Mouse (Mus musculus): Measurements from ENCODE around the gene Dop1a.

Dop1a gene

DNA sequence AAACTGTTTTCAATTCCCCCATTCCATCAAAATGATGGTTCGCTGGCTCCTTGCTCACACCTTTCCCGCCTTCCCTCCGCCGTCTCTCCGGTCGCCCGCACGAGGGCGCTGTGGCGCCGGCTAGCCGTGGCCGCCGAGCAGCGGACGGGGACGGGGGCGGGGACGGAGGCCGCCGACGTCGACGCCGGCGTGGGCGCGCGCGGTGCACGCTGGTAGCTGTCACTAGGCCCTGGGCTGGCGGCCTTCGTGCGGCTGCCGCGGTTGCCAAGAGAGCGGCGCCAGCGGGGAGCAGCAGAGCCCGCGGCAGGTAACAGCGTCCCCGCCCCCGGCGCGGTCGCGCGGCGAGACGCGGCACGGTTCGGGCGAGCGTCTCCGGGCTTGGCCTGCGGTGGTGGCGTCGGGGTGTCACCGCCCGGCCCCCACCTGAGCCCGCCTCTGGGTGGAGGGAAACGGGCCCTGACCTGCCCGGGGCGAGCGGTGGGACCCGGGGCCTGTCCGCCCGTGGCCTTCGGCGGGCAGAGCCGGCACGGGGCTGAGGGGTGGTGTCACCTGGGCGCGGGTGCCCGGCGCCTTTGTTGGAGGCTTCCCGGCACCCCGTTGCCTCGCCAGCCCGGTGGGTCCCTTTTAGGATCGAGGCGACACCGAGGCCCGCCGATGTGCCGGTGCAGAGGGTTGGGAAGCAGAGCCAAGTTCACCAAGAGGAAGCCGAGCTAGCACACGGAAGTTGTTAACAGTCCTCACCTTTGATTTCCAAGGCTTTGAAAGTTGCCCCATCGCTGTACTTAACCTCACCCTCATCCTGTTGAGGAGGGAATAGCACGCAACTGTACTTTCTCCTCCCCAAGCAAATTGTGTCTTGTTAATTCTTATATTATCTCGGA is at the start of gene Dop1a:
Dop1a (plus strand) TSS at position 165 of the 881 bp plus-strand sequence.
- peak; percentile 72 to 85 for DNase-seq (ENCODE audit: low spot score in 2 of 2)

DNA sequence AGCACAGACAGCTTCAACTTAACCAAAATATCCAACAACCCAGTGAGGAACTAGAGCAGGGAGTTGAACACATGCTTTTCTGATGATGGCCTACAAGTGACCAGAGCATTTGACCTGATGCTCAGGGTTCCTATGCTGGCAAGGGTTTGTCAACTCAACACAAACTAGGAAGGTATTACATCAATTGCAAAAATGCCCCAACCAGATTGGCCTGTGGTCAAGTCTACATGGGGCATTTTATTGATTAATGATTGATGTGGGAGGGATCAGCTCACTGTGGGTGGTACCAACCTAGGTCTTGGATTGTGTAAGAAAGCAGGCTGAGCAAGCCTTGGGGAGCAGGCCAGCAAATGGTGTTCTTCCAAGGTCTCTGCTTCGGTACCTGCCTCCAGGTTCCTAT is 49.0 kb upstream of the Dop1a start:
- DNase-seq (ENCODE audit: low spot score in 2 of 2), result no peak

DNA sequence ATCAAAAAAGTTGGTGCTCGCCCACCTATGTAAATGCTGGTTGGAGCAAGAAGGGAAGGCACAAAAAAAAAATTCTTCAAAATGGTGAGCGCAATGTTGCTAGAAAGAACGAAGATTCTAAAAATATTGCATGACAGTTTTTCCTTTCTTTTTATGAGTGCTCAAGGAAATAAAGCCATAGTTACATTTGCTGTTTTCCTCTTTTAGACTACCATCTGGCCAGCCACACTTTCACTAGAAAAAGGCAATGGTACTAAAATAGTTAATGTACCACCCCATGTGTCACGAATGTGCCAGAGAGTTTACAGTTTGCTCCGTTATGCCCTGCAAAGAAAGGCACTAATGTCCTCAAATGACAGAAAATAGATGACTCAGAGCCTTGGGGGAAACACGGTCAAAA is 47.6 kb upstream of the Dop1a start:
- no peak for DNase-seq (ENCODE audit: low spot score in 2 of 2)

DNA sequence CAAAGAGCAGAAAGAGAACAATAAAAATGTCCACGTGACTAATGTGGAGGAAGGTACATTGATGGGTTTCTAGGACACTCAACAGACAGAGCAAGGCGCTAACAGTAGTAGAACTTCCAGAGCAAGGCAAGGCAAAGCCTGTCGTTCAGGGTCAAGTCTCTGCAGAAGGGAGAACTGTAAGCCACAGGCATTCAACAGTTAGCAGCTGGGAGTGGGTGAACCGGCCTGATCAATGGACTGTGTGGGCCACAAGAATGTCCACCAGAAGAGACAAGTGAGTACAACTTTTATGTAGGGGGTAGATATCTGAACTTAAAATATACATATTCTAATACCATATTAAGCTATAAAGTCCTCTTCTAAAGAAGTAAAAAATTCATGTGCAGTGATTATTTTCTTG is 43.6 kb upstream of the Dop1a start:
- no peak for DNase-seq (ENCODE audit: low spot score in 2 of 2)

DNA sequence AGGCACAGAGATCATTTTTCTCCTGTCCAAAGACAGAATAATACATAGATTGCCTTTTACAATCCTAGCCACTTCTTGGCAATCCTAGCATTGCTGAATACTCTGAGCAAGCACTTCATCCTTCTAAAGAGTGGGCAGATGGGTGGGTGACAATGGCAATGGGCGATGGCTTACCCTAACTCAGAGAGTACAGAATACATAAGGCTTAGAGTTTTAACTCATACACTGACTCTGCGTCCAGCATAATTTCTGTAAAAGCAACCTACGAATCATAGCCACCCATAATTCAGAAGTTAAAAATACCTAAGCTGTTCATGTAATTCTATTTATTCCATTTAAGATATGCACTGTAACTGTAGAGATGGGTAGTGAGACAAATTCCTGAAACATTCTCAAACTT is 31.4 kb upstream of the Dop1a start:
- DNase-seq (ENCODE audit: low spot score in 2 of 2), result no peak

DNA sequence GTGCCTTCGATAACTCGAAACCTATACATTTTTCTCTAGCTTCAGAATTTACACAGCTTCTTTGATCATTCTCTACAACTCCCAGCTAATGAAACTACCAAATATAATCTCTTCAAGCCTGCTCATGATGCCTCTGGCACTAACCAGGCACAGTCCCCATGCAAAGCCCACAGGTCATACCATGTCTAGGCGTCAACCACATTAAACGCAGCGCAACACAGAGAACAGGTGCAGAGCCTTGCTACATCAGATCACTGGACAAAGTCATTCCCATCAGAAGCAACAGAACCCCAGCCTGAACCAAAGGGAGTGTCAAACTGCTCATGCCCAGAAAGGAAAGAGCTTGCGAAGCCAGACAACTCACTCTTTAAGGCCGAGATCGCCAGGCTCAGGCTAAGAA is 30.3 kb upstream of the Dop1a start:
- no peak for DNase-seq (ENCODE audit: low spot score in 2 of 2)

DNA sequence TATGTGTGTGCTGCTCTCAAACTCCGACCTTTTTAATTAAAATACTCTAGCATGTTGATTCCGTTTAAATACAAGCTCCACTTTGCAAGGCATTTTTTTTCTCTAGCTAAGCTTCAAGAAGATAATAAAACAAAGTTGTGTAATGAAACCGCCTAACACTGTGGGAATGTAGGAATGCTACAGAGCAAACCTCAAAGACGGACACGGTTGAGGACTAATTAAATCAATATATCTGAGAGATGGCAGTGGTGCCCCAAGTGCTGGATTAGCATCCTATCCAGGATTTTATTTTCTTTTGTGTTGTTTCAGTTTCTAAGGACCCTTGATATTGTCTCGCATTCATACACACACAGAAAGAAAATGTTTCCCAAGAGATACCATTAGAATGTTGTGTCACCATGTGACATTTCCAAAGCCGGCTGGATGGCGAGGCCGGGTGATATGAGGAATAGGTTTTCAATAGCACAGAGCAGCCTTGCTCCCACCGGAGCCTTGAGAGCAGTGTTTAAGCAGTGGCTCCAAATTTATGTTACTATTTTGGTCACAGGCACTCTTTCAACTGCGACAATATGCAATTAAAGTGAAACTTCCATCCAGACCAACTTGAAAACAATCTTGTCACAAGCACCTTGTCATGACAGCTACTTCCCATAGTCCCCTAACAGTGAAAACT is 28.5 kb upstream of the Dop1a start:
- no peak for DNase-seq (ENCODE audit: low spot score in 2 of 2)

DNA sequence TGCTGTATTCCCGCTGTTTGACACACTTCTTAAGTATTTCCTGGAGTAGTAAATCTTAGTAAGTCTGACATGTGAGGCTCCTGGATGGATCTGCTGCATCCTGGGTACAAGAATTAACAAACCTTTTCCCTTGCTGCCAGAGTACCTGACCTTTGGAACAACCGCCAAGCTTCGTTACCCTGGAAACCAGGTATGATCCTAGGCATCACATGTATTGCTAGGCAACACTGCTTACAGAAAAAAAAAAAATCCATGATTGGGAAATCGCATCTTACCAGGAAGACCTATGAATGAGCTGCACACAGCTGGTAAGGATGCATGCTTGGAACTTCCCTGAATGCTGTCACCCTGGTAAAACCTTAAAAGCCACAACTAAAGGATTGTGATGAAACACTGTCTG is 24.7 kb upstream of the Dop1a start:
- DNase-seq (ENCODE audit: low spot score in 2 of 2), result no peak

DNA sequence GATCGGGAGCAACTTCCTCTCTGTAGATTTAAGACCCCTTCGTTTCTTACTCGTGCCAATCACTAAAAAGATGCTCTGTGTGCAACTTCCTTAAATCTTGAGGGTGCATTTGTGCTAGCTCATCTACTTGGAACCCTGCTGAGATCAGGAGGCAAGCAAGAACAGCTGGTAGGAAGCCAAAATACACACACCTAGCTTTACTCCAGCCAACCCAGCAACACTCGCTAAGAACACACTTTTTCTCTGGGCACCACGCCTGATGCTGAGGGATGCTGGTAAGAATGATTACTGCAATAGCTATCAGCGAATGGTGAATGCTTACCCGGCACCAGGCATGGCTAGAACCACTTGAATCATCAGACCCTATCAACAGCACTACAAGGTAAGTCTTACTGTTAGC is 20.1 kb upstream of the Dop1a start:
- no peak for DNase-seq (ENCODE audit: low spot score in 2 of 2)

DNA sequence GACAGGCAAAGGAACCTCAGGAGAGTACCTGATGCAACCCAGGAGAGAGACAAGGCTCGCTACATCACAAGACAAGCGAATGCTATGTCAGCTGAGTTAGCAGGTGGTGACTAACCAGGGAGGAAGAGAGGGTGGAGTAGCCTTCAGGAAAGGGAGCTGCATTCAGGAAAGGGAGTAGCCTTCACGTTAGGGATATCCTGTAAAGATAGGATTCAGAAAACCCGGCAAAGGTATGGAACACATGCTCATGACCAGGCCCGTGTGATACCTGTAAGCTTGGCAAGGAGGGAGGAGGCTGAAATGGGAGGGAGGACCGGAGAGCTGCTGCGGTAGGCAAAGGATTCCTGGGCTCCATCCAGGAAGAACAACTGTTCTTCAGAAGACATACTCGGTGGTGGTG is 19.5 kb upstream of the Dop1a start:
- DNase-seq (ENCODE audit: low spot score in 2 of 2), result no peak

DNA sequence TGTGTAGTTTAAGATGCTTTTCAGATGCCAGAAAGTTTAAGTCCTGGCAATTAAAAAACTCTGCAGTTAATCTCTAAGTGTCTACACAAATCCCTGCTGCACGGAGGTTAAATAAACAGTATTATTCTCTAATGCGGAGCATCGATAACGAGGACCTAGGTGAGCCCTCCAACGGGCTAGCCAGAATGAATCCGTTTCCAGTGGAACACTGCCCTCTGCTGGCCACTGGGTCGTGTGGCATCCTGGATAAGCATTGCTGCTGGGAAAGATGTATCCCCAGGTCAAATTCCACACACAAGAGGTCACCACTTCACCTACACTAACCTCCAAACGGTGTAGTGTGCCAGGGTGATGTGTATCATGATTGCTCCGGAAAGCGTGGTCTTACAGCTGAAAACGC is 17.4 kb upstream of the Dop1a start:
- DNase-seq (ENCODE audit: low spot score in 2 of 2), result peak; percentile 74 to 79

DNA sequence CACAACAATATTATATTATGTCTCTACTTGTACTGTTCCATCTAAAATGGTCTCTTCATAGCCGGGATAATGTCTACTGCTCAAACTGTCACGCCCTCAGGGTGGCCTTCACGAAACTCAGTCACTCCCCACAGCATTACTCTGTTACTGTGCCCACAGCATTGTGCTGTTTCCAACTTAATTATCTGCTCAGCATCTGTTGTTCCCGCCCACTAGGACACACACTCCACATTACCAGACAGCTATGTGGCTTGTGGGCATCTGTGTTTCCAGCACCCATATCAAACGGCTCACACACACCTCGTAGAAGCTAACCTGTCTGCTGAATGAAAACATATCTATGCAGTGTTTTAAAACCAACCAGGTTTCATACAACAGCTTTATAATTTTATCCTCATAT is 15.9 kb upstream of the Dop1a start:
- no peak for DNase-seq (ENCODE audit: low spot score in 2 of 2)

DNA sequence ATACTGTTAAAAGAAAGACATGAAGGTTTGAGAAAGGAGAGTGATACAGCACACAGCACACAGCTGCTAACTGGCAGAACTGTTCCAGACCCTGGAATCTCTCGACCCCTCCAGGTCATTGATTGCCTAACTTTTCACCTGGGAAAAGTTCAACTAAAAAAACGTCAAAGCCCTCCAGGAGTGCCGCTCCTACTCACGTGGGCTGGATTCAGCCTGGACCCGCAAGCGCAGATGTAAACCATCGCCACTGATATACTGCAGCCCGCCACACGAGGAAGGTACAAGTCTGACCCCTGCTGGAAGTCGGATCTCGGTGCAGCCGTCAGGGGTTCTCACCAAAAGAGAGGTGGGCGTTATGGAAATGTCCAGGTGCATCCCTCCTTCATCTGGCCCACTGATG is 15.3 kb upstream of the Dop1a start:
- DNase-seq (ENCODE audit: low spot score in 2 of 2), result peak; percentile 32 to 55

DNA sequence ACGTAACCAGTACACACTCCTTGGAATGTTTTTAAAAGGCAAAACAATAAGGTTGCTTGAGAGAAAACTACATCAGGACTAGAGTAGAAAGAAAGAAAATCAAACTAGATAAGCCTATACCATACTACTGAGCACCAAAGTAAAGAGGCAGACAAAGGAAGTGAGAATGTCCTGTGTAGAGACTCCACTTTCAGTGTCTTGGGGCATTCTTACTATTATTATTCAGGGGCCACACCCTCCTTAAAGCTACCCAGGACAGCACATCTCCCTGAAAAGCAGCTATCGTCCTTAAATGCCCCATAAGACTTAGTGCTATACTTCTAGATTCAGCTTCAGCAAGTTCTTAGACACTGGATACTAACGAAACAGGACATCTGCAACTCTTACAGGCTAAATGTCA is 13.3 kb upstream of the Dop1a start:
- DNase-seq (ENCODE audit: low spot score in 2 of 2), result no peak

DNA sequence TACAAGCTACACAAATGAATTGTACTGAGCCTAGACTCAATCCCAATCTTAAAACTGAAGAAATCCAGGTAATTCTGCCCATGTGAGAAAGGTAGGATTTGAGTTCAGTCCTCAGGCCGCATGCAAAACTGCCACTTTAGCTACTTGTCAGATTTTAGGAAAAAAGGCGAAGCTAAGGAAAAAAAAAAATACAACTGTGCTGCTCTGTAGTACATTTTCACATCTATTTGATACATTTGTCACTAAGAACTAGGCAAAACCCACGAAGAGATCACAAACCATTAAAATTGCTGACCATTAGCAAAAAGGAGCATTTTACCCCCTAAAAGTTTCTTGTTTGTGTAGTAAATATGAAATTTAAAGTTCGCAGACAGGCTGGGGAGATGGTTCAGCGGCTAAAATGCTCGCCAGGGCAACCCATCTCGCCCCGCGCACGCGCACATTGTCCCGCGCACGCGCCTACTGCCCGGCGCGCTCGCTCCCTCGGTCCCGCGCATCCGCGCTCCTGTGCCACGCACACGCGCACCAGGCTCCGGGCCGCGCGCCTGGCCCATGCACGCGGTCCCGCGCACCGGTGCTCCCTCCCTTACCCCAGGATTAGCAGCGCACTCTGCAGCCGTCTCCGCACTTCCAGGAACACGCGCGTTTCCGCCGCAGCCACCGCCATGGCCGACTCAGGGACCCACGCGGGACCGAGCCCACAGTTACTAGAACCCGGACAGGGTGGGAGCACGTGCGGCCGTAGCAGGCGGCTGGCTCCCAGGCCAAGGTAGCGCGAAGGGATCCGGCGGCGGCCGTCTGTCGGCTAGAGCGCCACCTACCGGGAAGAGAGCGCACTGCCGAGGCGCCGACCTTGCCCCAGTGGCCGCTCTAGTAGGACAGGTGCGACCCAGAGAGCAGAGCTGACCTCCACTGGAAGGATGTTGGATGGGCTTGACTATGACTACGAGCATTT is 2.5 kb upstream of the Dop1a start, which contains the start of gene Ube2cbp:
Ube2cbp (minus strand) TSS at position 800 of the 955 bp plus-strand sequence.
- peak; percentile 72 to 79 for DNase-seq (ENCODE audit: low spot score in 2 of 2)

DNA sequence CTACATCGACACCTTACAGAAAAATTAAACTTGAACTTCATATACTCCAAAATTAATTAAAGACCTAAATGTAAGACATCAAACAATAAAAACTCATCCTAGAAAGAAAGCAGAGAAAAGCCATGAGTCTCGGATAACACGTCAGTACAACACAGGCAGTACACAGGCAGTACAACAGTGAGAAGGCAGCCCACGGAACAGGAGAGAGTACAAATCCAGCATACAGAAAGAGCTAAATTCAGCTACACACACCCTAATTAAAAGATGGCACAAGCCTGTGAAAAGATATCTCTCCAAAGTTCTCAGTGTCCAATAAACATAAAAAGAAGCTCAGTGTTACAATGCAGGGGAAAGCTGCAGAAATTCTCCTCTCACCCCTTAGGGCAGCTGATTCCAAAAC is 9.0 kb downstream of the Dop1a start:
- DNase-seq (ENCODE audit: low spot score in 2 of 2), result no peak

DNA sequence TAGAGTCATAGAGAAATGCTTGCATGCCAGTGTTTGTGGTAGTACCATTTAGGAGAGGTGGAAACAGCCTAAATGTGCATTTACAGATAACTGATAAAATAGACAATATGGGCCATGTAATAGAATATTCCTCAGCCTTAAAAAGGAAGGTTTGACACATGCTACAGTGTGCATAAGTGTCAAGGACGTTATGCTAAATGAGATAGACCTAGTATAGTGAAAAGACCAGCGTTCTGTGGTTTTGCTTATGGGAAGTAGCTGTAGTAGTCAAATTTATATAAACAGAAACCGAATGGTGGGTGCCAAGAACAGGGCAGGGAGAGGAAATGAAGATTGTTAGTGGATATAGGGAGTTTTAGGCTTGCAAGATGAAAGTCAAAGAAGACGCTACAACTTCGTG is 9.8 kb downstream of the Dop1a start:
- DNase-seq (ENCODE audit: low spot score in 2 of 2), result no peak

DNA sequence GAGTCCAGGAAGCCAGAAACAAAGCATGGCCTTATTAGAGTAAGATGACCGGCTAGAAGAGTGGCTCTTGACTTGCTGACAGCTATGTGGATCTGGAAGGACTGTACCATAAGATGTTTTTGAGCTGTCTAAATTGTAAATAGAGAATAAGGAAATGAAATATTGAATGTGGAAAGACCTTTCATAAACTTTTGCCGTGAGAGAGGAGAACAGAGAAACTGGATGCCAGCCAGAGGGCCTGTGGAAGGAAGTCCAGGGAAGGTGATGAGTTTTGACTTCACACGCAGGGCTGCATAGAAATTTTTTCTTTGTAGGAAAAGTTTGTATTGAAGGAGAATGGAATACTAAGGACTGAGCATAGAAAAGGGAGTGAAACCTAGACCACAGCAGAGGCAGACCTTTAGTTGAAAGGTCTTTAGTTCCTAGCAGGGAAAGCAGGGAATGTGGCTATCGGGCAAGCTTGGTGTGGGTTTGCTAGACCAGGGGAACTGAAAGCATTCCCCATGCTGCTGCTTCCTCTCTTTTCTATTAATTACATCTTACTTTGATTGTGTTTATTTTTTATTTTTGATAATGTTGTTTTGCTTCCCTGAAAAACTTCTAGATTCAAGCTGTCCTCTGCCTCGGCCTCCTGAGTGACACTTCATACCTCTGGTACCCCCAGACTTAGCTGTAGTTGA is 11.6 kb downstream of the Dop1a start:
- no peak for DNase-seq (ENCODE audit: low spot score in 2 of 2)

DNA sequence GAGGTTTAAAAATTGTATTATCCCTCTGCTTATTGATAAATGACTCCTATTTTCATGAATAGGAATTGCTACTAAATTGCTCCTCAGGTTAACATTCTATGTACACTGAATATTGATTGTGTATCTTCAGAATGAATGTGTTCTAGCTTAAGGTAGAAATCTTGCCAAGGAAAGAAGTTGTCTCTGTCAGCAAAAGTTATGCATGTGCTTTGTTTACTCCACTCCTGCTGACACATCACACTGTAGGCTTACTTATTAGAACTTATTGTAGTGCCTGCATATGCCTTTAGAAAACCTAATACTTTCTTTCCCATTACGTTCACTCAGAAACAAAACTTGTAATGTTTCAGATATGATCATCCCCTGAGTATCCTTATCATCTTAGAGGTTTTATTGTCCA is 15.3 kb downstream of the Dop1a start:
- DNase-seq (ENCODE audit: low spot score in 2 of 2), result no peak

DNA sequence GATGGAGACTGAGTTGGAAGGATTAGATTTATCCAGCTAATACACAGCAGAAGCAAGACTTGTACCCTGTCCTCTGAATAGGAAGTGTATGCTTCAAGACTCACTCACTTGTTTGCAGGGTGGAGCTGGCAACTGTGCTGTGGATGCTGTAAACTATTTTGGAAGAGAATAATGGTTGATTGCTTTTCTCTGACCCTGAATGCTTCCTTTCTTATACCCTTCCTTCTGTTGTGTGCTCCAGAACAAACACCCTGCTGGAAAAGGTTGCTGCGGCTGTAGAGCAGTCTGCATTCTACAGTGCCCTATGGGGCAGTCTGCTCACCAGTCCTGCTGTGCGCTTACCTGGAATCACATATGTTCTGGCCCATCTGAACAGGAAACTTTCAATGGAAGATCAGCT is 24.8 kb downstream of the Dop1a start:
- no peak for DNase-seq (ENCODE audit: low spot score in 2 of 2)

DNA sequence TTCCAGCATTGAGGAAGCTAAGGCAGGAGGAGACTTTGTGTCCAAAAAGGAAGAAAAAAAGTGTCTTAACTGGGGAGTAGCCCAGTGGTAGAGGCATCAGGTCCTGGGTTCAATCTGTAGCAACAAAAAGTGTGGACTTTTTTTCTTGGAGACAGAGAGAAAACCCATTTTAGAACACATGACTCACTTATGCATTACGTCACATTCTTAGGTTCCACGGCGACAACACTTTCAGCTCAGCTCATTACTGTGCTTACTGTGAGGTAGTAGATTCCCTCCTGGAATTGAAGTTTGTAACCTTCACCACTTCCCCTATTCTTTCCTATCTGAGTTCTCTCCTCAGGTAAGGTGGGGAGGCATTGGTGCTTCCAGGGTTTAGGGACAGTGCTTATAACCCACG is 29.3 kb downstream of the Dop1a start:
- no peak for DNase-seq (ENCODE audit: low spot score in 2 of 2)

DNA sequence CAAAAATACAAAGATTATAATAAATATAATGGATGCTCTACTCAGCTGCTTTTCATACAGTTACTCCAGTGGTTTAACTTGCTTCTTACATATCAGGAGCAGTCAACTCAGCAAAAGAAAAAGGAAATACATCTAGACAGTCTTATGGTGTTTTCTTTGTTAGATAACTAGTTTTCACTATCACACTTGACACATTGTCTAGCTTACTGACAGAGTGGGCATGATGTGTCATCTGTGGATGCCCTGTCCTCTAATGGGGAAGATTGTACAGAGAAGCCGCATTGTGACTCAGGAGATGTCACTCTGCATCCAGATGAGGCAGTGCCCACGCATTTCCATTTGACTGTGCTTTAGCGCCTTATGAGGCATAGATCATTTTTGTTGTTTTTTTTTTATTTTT is 32.1 kb downstream of the Dop1a start:
- no peak for DNase-seq (ENCODE audit: low spot score in 2 of 2)

All from frontal cortex, postnatal 25 days (tissue).